Mouse (Mus musculus): Measurements from ENCODE around the gene Hist1h4m. TPM values are rescaled to one million over a fixed set of nuclear protein-coding genes. Genes with fewer than 3 reads are reported as not detected.
"Not testable (repeated sequence)": the region's sequence is repeated elsewhere in the genome, so short reads cannot be mapped to it uniquely, and the experiment has no call there.

The Hist1h4m gene
- 72.5 and 88.1 TPM in 2 replicates for total RNA-seq (2014; fragmentation: Nextera tagmentation)
- total RNA-seq (2017): 1,782 and 2,792 TPM in 2 replicates

GRCm38 (mm10) chr13:21811539-21811938, at the start of gene Hist1h4m:
Gene Hist1h4m (plus strand): TSS chr13:21811746.
- peak; percentile 50 for ATAC-seq (replicated peaks; ENCODE audit: poor library complexity, severe bottlenecking)

GRCm38 (mm10) chr13:21778814-21779766, 32.5 kb upstream of the Hist1h4m start:
- peak; percentile 61 for ATAC-seq (replicated peaks; ENCODE audit: poor library complexity, severe bottlenecking)

- ATAC-seq (replicated peaks; ENCODE audit: poor library complexity, severe bottlenecking): peak; percentile 51
These were observed 31.5 kb upstream of the Hist1h4m start, which contains the start of gene Hist1h1b for GRCm38 (mm10) chr13:21779767-21780731. Gene Hist1h1b (minus strand): TSS chr13:21780625.

GRCm38 (mm10) chr13:21781021-21781555, 30.5 kb upstream of the Hist1h4m start:
- ATAC-seq (replicated peaks; ENCODE audit: poor library complexity, severe bottlenecking): no peak

GRCm38 (mm10) chr13:21781639-21782038, 29.9 kb upstream of the Hist1h4m start:
- no peak for ATAC-seq (replicated peaks; ENCODE audit: poor library complexity, severe bottlenecking)

DNA sequence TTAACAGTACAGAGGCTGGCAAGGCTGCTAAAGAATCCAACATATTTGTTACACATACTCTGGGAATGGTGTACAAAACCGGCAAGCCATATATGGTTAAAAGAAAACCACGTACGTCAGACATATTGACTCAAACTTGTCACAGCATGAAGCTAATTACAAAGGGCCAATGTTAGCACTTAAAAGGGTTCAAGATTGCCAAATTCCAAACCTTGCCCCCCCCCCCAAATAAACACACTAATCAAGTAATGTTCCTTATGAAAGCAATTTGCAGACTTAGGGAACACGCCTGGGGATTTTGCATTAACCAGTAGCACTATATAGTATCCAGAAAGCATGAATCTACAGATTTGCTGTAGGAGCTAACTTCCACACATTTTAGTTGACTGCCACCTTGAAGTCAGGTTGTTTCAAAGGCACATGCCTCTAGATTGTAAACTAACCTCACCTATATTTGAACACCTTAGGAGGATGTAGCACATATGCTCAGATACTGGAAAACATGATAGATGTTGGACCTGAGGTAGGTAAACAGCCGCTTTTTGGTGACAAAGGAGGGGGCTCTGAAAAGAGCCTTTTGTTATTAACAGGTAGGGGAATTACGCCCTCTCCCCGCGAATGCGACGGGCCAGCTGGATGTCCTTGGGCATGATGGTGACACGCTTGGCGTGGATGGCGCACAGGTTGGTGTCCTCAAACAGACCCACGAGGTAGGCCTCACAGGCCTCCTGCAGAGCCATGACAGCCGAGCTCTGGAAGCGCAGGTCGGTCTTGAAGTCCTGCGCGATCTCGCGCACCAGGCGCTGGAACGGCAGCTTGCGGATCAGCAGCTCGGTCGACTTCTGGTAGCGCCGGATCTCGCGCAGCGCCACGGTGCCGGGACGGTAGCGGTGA, 28.9 kb upstream of the Hist1h4m start:
- not testable (repeated sequence) for ATAC-seq (replicated peaks; ENCODE audit: poor library complexity, severe bottlenecking)

DNA sequence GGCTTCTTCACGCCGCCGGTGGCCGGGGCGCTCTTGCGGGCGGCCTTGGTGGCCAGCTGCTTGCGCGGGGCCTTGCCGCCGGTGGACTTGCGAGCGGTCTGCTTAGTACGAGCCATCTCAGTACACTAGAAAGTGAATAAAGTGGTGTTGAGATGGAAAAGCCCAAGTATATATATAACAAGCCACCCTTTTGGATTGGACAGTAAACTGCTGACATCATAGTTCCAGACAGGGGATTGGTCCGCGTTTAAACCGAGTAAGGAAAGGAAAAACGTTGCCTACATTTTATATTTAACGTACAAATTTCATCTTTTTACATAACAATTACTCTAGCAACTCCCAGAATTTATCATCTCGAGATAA, 28.3 kb upstream of the Hist1h4m start, which contains the start of gene Hist1h3i:
TSS of gene Hist1h3i (minus strand) at position 116 of the 363 bp plus-strand sequence.
- peak; percentile 45 for ATAC-seq (replicated peaks; ENCODE audit: poor library complexity, severe bottlenecking)

DNA sequence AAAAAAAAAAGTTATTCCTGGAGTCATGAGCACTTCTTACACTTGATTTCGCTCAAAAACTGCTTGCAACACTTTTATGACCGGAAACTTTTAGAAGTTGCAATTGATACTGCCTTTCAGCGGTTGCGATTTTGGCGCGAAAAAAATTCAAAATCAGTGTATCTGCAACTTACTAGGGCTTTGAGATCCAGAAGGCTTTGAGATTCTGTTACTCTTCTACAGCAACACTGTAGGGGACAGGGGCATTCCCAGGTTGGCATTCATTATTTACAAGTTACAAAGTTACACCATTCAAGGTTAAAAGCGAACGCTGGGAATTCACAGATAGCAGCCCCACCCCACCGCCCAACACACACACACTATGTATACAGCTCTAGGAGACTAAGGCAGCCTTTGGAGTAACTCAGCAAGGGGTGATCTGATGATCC, 27.8 kb upstream of the Hist1h4m start:
- no peak for ATAC-seq (replicated peaks; ENCODE audit: poor library complexity, severe bottlenecking)

GRCm38 (mm10) chr13:21784311-21784710, 27.2 kb upstream of the Hist1h4m start:
- no peak for ATAC-seq (replicated peaks; ENCODE audit: poor library complexity, severe bottlenecking)

DNA sequence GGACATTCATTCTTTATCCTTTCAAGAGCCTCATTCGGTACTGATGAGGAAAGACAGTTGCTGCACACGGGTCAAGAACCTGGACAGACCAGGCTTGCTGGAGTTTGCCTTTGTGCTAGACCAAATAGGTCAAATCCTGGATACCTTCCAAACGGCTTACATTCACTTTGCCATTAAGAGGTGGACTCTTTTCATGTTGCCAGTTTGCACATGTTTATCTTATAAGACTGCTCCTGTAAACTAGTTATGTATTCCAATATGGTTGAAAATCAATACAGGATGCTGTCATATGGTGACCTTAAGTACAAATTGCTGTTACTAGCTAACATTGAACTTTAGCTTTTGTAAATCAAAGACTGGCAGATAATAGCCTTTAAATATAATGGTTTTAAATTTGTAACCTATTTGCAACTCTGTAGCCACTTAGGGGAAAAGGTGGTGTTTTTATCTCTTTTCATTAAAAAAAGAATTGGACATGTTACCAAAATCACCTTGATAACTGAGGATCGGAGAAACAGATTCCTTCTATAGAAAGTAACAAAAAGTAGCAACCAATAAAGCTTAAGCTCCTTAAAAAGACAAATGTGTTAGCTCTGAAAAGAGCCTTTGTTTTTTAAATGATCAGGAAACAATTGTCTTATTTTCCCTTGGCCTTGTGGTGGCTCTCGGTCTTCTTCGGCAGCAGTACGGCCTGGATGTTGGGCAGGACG, 25.2 kb upstream of the Hist1h4m start:
- ATAC-seq (replicated peaks; ENCODE audit: poor library complexity, severe bottlenecking): no peak

DNA sequence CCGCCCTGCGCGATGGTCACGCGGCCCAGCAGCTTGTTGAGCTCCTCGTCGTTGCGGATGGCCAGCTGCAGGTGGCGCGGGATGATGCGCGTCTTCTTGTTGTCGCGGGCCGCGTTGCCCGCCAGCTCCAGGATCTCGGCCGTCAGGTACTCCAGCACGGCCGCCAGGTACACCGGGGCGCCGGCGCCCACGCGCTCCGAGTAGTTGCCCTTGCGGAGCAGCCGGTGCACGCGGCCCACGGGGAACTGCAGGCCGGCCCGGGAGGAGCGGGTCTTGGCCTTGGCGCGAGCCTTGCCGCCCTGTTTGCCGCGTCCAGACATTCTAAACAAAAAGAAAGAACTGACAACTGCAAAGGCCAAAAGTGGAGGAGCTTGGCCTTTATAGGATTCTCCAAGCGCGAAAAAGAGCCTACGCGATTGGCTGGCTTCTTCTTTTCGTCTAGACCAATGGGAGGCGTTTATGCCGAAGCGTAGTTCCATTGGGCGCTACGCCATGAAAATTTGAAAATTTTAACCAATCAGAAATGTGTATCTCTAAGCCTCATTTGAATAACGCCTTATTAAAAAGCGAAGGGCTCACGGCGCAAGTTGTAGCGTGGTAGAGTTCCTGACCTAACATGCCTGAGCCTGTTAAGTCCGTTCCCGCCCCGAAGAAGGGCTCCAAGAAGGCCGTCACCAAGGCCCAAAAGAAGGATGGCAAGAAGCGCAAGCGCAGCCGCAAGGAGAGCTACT, 24.5 kb upstream of the Hist1h4m start, which contains the start of the genes Hist1h2an and Hist1h2bp:
TSS of gene Hist1h2an (minus strand) at position 320 of the 731 bp plus-strand sequence.
TSS of gene Hist1h2bp (plus strand) at position 563 of the 731 bp plus-strand sequence.
- ATAC-seq (replicated peaks; ENCODE audit: poor library complexity, severe bottlenecking): peak; percentile 82

DNA sequence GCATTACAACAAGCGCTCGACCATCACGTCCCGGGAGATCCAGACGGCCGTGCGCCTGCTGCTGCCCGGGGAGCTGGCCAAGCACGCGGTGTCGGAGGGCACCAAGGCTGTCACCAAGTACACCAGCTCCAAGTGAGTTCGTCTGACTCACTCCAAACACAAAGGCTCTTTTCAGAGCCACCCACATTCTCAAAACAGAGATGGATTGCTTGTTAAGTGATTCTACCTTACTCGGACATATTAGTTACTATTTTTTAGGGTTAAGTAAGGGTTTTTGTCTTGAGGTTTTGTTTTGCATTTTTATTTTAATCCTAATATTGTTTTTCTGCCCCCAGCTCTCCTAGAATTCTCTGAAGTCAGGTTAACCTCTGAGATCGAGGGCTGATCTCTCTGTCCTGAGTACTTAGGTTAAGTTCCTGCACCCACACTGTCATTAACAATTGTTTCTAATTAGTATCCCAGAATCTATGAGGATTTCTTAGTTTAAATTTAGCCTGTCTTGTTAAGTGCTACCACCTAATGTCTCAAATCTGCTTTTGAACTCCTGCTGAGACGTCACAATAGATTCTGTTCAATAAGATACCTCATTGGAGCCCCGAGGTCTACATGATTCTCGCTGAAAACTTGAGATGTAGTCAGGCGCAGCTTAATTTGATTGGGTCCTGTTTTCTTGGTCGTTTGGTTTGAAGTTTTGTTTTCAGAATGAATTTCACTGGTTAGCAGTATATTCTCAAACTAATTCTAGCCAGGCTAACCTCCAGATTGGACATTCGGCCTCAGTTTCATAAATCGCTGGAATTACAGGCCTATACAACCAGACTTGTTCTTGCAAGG, 23.6 kb upstream of the Hist1h4m start:
- no peak for ATAC-seq (replicated peaks; ENCODE audit: poor library complexity, severe bottlenecking)

DNA sequence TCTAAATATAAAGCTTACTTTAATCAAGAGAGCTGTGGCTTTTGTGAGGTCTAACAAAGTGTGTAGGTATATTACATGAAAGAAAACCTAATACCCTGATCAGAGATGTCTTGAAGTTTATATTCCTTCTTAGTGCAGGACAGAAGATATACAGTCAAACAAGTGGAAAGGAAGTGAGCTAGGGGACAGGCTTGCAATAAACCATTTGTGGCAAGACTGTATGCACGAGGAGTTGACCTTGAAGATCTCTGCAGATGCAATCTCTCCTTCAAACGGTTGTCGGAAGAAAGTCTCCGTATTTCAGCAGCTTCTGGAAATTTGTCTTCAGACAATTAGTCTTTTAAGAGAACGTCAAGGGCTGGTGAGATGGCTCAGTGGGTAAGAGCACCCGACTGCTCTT, 21.6 kb upstream of the Hist1h4m start:
- ATAC-seq (replicated peaks; ENCODE audit: poor library complexity, severe bottlenecking): no peak

DNA sequence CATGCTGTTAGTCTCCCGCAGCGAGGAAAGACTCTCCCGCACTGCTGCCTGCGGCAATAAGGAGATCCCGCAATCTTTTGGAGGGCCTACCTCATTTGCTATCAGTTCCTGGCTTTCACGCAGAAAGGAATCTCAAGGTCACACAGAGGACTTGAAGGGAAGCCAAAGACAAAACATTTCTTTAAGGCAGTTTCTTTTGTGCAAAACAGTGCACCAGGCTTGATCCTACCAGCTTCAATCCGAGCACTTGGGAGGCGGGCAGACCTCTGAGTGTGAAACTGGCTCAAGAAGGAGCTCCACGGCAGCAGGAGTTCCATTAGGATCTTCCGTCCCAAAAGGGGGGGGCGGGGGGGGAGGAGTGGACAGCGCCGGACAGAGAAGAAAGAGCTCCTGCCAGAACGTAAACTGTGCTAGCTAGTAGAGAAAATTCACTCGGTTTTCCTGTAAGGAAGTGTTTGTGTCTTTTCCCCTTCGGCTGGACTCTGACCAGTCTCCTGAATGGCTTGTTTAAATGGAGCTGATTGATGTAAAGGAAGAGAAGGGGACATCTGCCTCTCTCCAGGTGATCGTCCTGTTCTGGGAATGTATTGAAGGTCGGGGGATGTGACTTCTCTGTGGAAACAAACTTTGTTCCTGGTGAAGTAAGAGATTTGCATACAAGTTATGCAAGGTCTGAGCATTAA, 20.8 kb upstream of the Hist1h4m start:
- ATAC-seq (replicated peaks; ENCODE audit: poor library complexity, severe bottlenecking): no peak

DNA sequence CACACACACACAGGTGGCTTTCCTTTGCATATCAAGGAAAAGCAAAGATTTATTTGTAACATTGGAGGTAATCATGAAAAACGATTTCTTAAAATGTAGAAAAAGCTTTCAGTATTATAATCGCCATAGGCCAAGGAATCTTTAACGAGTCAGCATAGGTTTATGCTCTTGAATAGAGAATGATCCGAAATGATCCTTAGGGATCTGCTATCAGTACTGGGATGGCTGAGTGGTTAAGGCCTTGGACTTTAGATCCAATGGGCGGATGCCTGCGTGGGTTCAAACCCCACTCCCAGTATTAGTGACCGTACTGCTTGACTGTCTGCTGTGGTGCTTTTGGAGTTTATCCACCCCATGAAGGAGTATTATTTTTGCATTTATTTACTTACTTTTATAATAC, 16.0 kb upstream of the Hist1h4m start:
- ATAC-seq (replicated peaks; ENCODE audit: poor library complexity, severe bottlenecking): no peak

DNA sequence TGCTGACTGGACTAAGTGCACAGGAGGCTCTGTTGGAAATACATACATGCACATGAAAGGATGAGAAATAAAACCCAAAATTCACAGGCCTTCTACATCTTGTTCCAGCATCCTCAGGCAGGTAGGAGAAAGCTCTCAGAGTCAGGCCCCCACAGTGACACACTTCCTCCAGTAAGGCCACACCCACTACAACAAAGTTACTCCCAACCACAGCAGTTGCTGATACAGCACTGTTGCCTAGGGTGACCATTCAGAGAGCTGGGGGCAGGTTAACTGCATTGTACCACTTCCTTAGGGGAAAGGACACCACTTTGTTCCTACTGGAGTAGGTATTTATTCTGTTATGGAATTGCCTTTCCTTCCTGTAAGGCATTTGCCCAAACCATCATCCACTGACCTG, 14.4 kb upstream of the Hist1h4m start:
- peak; percentile 94 for ATAC-seq (replicated peaks; ENCODE audit: poor library complexity, severe bottlenecking)
